Mouse (Mus musculus) midbrain, embryonic 15.5 days (tissue): ENCODE data around the gene Caly. TPM values are rescaled to one million over a fixed set of nuclear protein-coding genes. Genes with fewer than 3 reads are reported as not detected.

ENCODE experiments used
- ATAC-seq: fragments of 200-750 bp; cut with Nextera tagmentation; replicated peaks from 2 replicates; pipeline ENCODE4 v1.8.0; 2017; ENCODE audit warnings: moderate TSS enrichment
- H3K27ac ChIP-seq: fragments of 300-500 bp; sonication (generic); 2 replicates; pipeline ENCODE4 v1.5.1; 2015; ENCODE audit warnings: mild to moderate bottlenecking, inconsistent platforms
- H3K27me3 ChIP-seq: fragments of 300-500 bp; sonication (generic); replicated peaks from 2 replicates; pipeline ENCODE4 v1.6.1; 2015; ENCODE audit warnings: inconsistent platforms
- H3K36me3 ChIP-seq: fragments of 300-500 bp; sonication (generic); replicated peaks from 2 replicates; pipeline ENCODE4 v1.6.1; 2015; ENCODE audit warnings: inconsistent platforms
- H3K4me1 ChIP-seq: fragments of 300-500 bp; sonication (generic); 2 replicates; pipeline ENCODE4 v1.6.1; 2015; ENCODE audit warnings: inconsistent platforms
- H3K4me2 ChIP-seq: fragments of 300-500 bp; sonication (generic); 2 replicates; pipeline ENCODE4 v1.6.1; 2015; ENCODE audit warnings: inconsistent platforms, mild to moderate bottlenecking, moderate library complexity
- H3K4me3 ChIP-seq: fragments of 300-500 bp; sonication (generic); 2 replicates; pipeline ENCODE4 v1.5.1; 2015; ENCODE audit warnings: mild to moderate bottlenecking, inconsistent platforms
- H3K9ac ChIP-seq: fragments of 300-500 bp; sonication (generic); 2 replicates; pipeline ENCODE4 v1.6.1; 2015; ENCODE audit warnings: mild to moderate bottlenecking, inconsistent platforms
- H3K9me3 ChIP-seq: fragments of 300-500 bp; sonication (generic); 2 replicates; pipeline ENCODE4 v1.6.1; 2016; ENCODE audit warnings: inconsistent platforms
- whole genome bisulfite sequencing: fragments of 180-500 bp; shearing (Covaris S2); methylation state at CpG from one replicate; pipeline ENCODE4 v1.1.7; 2015; ENCODE audit warnings: mixed read lengths; 5-methylcytosine and 5-hydroxymethylcytosine counted together
- polyA plus RNA-seq: library from polyadenylated mRNA; unstranded; fragments of >200 nt; fragmentation: Nextera tagmentation; extraction: Ambion mirVana; gene quantifications from 2 replicates; pipeline ENCODE4 v1.2.1, GENCODE M21; 2015

Caly gene
- polyA plus RNA-seq, 1 experiment from 2014 or later = 277 TPM

- Histone ChIP-seq H3K9me3 (no peaks in the 10 kb centered on the region), H3K27ac (no peak overlapping the region)
- WGBS = 7% methylated on average over 5 of the region's 5 CpGs
Measured at GRCm38 (mm10) chr7:140078711-140079110, 3.6 kb downstream of the Caly start.

DNA sequence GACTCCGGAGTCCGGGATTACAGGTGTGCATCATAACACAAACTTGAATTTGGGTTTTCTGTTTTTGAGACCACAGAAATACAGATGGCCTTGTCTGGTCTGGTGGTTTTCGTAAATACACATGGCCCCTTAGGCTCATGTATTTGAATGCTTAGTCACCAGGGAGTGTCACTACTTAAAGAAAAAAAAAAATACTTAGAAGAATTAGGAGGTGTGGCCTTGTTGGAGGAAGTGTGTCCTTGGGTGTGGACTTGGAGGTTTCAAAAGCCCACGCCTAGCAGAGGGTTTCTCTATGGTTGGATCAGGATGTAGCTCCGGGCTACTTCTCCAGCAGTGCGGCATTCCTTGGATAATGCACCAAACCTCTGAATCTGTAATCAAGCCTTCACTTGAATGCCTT, 4.7 kb downstream of the Caly start:
- Histone ChIP-seq H3K4me3 (no peak overlapping the region), H3K9ac (no peak overlapping the region), H3K4me2 (no peak overlapping the region), H3K27me3 (peaks cover 12% of the 10 kb centered on the region), H3K27ac (no peak overlapping the region), H3K36me3 (peaks cover 8% of the 10 kb centered on the region; the same call in 1 of the 2 replicates), H3K4me1 (peaks cover 26% of the 10 kb centered on the region), H3K9me3 (no peaks in the 10 kb centered on the region)
- no peak for ATAC-seq
- WGBS = 83% methylated on average over 6 of the region's 6 CpGs

More at GRCm38 (mm10) chr7:140078711-140079110, 3.6 kb downstream of the Caly start:
- no peak overlapping the region for H3K9ac ChIP-seq
- H3K4me1 ChIP-seq = peaks cover 31% of the 10 kb centered on the region
- no peak for ATAC-seq
- H3K36me3 ChIP-seq = no peaks in the 10 kb centered on the region; the same call in 1 of the 2 replicates
- H3K27me3 ChIP-seq = peaks cover 5% of the 10 kb centered on the region; the same call in 1 of the 2 replicates
- peak overlapping the region; percentile 51; the same call in 1 of the 2 replicates for H3K4me2 ChIP-seq
- no peak overlapping the region for H3K4me3 ChIP-seq

DNA sequence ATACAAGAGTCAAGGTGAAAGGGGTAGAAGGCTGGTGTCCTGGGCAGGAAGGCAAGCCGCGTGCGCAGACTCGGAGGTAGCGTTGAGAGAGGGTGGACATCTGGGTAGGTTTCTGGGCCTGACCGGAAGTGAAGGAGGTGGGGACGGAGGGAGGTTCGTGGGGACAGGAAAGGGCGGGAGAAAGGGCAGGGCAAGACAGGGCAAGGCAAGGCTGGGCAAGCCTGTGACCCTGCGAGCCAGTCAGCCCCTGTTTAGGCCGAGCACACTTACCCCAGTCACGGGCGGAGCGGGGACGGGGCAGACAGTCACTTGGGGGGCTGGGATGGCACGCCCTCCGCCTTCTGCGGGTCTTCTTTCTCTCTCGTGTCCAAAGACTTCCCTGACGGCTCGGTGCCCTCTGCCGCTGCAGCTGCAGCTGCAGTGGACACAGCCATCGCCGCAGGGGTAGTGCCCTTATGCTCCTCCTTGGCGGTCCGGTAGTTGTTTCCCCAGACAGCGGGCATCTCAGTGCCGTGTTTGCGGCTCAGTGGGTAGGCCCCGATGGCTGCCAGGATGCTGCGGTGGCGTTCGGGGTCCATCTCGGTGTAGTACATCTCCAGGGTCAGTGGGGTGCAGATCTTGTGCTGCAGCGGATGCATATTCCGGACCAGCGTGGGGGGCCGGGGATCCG, 12.2 kb downstream of the Caly start:
- Histone ChIP-seq H3K4me3 (no peak overlapping the region), H3K27me3 (peaks cover 76% of the 10 kb centered on the region), H3K36me3 (peaks cover 18% of the 10 kb centered on the region; the same call in 1 of the 2 replicates), H3K27ac (no peak overlapping the region), H3K4me1 (no peaks in the 10 kb centered on the region), H3K9ac (no peak overlapping the region), H3K9me3 (no peaks in the 10 kb centered on the region), H3K4me2 (peak overlapping the region; percentile 11; the same call in 1 of the 2 replicates)
- WGBS = 29% methylated on average over 39 of the region's 39 CpGs
- ATAC-seq = no peak

GRCm38 (mm10) chr7:140067397-140067796, 15.0 kb downstream of the Caly start:
- H3K9ac ChIP-seq = no peak overlapping the region

DNA sequence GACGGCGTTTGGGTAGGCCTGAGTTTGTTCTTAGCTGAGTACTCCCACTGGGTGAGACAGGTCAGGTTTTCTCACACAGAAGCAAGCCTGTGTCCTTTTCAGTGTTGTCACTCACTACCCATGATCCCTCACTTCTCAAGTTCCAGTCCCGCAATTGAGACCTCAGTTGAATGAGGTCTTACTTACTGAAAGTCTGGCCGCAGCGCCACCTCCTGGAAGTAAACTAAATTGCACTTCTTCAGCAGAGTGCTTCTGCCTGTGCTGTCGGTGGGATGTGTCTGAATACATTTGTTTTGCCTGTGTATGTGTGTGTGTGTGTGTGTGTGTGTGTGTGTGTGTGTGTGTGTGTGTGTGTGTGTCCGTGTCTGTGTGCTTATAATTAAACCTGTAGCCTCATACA, 19.3 kb downstream of the Caly start:
- Histone ChIP-seq H3K4me1 (peaks cover 37% of the 10 kb centered on the region), H3K36me3 (no peaks in the 10 kb centered on the region), H3K4me3 (no peak overlapping the region), H3K4me2 (no peak overlapping the region), H3K27ac (no peak overlapping the region), H3K9me3 (no peaks in the 10 kb centered on the region), H3K9ac (no peak overlapping the region), H3K27me3 (peaks cover 60% of the 10 kb centered on the region)
- no peak for ATAC-seq
- WGBS = 15% methylated on average over 7 of the region's 7 CpGs

More at GRCm38 (mm10) chr7:140067397-140067796, 15.0 kb downstream of the Caly start:
- H3K27me3 ChIP-seq = peaks cover 85% of the 10 kb centered on the region
- H3K27ac ChIP-seq = no peak overlapping the region
- WGBS = 68% methylated on average over 6 of the region's 6 CpGs
- H3K4me3 ChIP-seq = no peak overlapping the region
- H3K4me1 ChIP-seq = no peaks in the 10 kb centered on the region
- no peak for ATAC-seq
- H3K36me3 ChIP-seq = peaks cover 9% of the 10 kb centered on the region; the same call in 1 of the 2 replicates
- H3K4me2 ChIP-seq = no peak overlapping the region
- H3K9me3 ChIP-seq = no peaks in the 10 kb centered on the region

DNA sequence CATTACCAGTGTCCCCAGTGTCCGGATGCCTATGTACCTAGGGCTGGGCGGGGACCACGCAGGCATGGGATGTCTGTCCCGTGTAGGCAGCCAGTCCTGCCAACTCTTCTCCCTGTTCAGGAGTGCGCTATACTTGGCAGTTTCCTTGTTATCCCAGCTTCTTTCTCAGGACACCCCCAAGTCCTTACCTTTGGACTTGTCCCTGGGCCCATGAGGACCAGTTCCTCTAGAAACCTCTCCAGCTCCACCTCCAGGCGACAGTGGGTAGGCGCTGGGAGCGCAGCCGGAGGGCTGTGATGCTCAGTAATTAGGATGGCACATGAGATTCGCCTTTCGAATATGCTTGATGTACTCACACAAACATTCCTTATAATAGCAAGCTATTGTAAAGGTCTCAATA, 20.0 kb downstream of the Caly start:
- Histone ChIP-seq H3K9ac (no peak overlapping the region), H3K9me3 (no peaks in the 10 kb centered on the region), H3K4me1 (peaks cover 44% of the 10 kb centered on the region), H3K4me2 (no peak overlapping the region), H3K27ac (no peak overlapping the region), H3K27me3 (peaks cover 52% of the 10 kb centered on the region), H3K4me3 (no peak overlapping the region), H3K36me3 (no peaks in the 10 kb centered on the region)
- ATAC-seq = no peak
- 12% methylated on average over 11 of the region's 11 CpGs for WGBS

DNA sequence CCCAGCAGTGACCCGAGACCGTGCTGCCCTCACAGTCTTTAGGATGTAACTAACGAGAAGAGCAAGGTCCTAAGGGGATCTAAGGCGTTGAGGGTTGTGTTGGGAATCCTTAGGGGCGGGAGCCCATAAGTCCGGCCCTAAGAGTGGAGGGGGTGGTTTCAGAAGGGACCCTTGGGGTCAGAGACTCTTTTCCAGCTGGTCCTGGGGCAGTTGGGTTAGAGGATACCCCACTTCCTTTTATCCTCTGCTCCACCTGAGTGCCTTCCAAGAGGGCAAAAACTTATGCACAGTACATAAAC, 20.6 kb downstream of the Caly start:
- WGBS = 1% methylated on average over 6 of the region's 6 CpGs
- ATAC-seq = no peak
- Histone ChIP-seq H3K27me3 (peaks cover 51% of the 10 kb centered on the region), H3K9me3 (no peaks in the 10 kb centered on the region), H3K4me1 (peaks cover 49% of the 10 kb centered on the region), H3K4me2 (peak overlapping the region; percentile 67), H3K4me3 (peak overlapping the region; percentile 34), H3K9ac (peak overlapping the region; percentile 45; the same call in 1 of the 2 replicates), H3K36me3 (no peaks in the 10 kb centered on the region), H3K27ac (no peak overlapping the region)

DNA sequence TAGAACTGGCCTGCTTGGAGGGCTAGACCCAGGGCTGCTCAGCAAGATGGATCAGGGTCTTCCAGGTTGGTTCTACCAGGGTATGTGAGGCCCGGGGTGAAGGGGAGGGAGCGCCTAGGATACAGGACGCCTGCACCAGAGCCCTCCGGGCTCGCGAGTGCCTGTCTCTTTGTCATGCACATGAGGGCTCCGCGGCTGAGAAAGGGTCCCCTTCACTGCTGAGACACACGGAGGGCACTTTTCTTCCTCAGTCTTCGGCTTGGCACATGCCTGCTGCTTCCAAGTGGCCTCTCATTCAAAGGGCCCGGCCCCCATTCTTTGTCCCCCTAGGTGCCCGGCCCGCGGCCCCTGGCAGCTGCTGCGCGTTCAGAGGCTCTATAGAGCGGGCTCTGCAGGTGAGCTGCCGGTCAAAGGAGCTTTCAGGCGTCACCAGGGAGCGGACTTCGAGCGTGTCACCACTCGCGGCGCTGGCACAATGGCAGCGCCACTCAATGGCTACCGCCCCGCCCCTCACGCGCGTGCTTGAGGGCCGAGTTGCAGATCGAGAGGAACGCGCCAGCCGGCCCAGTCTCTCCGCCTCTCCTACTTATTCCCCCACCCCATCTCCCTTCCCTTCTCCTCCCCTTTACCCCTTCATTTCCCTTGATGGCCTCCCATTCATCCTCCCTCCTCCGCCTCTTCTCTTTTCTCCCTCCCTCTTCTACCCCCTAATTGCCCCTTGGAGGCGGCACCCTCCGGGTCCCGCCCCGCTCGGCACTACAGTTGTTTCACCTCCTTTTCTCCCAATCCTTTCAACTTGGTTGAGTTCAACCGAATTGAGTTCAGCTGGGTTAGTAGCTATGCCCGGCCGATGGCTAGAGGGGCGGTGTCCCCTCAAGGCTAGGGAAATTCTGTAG, 21.2 kb downstream of the Caly start:
- Histone ChIP-seq H3K9ac (peak overlapping the region; percentile 45), H3K4me1 (peaks cover 50% of the 10 kb centered on the region), H3K4me3 (peak overlapping the region; percentile 34), H3K36me3 (no peaks in the 10 kb centered on the region), H3K4me2 (peak overlapping the region; percentile 67), H3K9me3 (no peaks in the 10 kb centered on the region), H3K27me3 (peaks cover 51% of the 10 kb centered on the region), H3K27ac (no peak overlapping the region)
- peak; percentile 40 for ATAC-seq
- under 1% methylated on average over 47 of the region's 47 CpGs for WGBS

GRCm38 (mm10) chr7:140059601-140060000, 22.7 kb downstream of the Caly start:
- no peak overlapping the region for H3K4me2 ChIP-seq
- peaks cover 43% of the 10 kb centered on the region for H3K27me3 ChIP-seq
- no peak for ATAC-seq
- H3K9me3 ChIP-seq = no peaks in the 10 kb centered on the region
- no peaks in the 10 kb centered on the region for H3K36me3 ChIP-seq
- no peak overlapping the region for H3K9ac ChIP-seq
- H3K27ac ChIP-seq = no peak overlapping the region
- WGBS = 10% methylated on average over 4 of the region's 4 CpGs
- H3K4me3 ChIP-seq = no peak overlapping the region
- peaks cover 50% of the 10 kb centered on the region for H3K4me1 ChIP-seq

DNA sequence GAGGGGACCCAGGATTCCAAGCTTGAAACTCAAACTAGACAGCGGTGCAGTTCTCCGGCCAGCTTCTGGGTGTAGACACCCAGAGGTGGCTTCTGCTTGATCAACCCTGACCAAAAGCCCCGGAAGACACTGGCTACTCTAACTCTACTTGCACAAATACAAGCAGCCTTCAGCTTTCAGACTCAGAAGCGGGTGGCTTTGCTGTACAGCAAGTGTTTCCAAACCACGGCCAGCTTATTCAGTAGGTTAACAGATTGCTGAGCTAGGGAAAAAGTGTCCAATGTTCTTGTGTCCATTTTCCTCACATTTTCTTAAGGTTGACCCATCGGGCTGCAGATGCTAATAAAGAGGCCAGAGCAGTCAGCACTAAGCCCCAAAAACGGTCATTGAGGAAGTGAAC, 23.8 kb downstream of the Caly start:
- ATAC-seq = no peak

DNA sequence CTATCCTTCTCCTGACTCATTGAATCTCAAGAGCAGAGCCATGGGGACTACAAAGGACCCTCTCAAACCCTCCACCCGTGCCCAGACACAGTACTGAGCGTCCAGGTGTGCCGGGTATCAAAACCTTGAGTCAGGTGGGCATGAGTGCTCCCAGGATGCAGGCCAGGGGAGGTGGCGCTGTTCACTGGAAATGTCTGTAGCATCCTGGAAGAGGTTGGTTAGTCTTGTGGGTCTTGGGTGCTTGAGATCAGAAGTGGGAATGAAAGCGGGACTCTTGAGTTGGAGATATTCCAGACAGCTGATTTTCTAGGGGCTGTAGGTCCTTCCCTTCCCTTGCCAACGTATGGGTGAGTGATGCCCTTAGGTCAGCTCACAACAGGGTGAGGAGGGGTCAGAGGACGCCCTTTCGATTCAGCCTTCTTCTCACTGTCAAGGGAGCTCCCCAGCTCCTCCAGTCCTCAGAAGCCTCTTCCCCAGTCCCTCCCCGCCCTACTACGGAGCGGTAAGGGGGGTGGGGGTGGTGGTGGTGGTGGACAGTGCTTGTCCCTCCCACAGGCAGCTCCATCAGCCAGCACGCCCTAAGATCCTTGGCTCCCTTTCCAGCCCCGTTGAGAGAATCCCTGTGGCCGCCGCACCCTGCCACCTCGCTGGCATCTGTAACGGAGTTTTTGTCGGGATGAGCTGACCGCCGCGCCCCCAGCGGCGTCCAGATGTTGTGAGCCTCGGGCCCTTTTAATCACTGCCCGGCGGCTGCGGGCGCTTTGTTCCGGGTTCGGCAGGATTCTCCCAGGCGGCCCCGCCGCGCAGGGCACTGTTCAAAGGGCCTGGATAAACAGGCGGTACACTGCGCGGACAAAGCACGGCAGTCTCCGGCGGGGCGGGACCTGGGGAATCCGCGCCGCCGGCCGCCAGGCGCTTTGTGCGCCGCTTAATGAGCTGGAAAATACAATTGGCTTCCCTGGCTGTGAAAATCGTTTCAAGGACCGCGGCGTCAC, 24.6 kb downstream of the Caly start:
- Histone ChIP-seq H3K9me3 (no peaks in the 10 kb centered on the region), H3K36me3 (no peaks in the 10 kb centered on the region), H3K27me3 (peaks cover 46% of the 10 kb centered on the region), H3K27ac (peak overlapping the region; percentile 81), H3K4me2 (peak overlapping the region; percentile 78), H3K4me1 (peaks cover 50% of the 10 kb centered on the region), H3K9ac (peak overlapping the region; percentile 66), H3K4me3 (peak overlapping the region; percentile 46)
- 2% methylated on average over 53 of the region's 53 CpGs for WGBS
- ATAC-seq = peak; percentile 73

More for the DNA sequence above, 23.8 kb downstream of the Caly start:
- Histone ChIP-seq H3K27ac (peak overlapping the region; percentile 81), H3K27me3 (peaks cover 42% of the 10 kb centered on the region), H3K4me3 (peak overlapping the region; percentile 46), H3K4me1 (peaks cover 50% of the 10 kb centered on the region), H3K9ac (peak overlapping the region; percentile 66), H3K4me2 (peak overlapping the region; percentile 78), H3K36me3 (no peaks in the 10 kb centered on the region), H3K9me3 (no peaks in the 10 kb centered on the region)
- 4% methylated on average over 7 of the region's 7 CpGs for WGBS
